Mouse (Mus musculus) layer of hippocampus, adult 11-12 months (tissue): ENCODE data around the gene Higd2a.
A peak's percentile ranks its signal among the peaks of the same experiment; 100 is the strongest.

Source experiments
- DNase-seq: peaks from one replicate; pipeline ENCODE4 v3.0.0; 2022; ENCODE audit warnings: low spot score

Higd2a gene

DNA sequence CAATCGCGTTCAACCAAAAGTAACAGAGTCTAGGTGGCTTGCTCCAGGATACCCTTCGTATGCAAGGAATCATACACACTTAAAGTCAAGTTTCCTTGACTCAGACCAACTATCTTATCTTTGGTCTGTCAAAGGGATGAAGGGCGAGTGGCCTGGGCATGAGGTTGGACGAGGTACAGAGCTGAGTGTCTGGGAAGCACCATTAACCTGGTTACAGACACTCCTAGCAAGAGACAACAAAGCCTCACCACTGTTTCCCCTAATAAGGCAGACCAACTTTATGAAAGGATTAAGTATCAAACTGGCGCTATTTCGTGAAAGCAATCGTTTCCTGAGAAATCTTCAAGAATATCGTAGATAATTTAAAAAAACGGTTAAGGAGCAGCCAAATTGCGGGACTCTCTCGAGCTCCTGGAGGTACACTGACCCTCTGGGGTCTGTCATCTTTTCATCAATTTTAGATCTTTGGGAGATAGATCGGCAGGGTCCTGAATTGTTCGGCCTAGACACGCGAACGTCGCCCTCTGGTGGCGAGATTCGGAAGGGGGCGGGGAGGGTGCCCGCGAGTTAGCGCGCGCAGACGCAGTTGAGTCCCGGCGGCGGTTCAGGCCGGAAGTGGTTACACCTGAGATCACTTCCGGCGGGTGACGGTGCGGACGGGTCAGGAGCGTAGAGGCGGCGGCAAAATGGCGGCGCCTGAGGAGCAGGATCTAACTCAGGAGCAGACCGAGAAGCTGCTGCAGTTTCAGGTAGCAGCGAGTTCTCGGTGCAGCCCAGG lies 31.3 kb downstream of the Higd2a start, which contains the start of gene Faf2:
Faf2 (plus strand) TSS at position 630 of the 778 bp plus-strand sequence.
- peak; percentile 99 for DNase-seq

DNA sequence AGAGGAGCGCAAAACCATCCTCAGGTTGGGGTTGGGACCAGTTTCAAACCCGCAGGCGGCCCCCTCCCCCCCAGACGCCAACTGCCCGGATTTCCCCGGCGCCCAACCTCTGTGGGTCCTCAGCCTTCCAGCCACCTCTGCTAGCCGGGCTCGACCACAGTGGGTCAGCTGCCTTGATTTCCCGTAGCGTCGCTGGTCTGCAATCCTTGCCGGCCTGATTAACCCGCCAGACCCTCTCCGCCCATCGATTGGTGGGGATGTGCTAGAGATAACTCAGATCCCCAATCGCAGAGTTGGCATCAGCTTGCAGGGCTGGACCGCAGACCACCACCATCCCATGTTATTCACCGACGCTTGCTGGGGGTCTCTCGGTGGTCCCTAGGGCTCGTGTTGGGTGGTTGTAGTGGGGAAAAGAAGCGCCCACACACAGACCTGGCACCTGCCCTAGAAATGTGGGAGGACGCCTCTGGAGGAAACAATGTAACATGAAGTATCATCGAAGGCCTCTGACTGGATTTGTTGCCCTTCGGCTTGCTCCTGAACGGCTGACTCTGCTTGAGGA lies 32.0 kb downstream of the Higd2a start:
- DNase-seq = no peak

DNA sequence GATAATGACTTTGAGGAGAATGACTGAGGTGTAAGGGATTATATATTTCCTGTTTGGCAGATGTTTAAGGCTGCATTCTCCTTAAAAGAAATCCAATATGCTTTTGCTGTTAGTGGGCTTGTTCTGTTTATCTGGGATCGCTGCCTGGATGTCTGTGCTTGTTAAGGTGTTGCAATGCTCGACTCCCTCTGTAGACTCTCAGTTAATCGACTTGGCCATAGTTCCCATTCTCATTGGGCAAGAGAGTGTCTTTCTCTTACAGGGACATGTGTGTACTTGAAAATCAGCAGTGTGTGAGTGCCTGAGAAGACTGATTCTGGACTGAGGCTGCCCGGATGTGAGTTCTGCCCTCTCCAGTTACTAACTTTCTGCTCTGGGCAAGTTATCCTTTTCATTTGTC lies 39.1 kb downstream of the Higd2a start:
- no peak for DNase-seq

DNA sequence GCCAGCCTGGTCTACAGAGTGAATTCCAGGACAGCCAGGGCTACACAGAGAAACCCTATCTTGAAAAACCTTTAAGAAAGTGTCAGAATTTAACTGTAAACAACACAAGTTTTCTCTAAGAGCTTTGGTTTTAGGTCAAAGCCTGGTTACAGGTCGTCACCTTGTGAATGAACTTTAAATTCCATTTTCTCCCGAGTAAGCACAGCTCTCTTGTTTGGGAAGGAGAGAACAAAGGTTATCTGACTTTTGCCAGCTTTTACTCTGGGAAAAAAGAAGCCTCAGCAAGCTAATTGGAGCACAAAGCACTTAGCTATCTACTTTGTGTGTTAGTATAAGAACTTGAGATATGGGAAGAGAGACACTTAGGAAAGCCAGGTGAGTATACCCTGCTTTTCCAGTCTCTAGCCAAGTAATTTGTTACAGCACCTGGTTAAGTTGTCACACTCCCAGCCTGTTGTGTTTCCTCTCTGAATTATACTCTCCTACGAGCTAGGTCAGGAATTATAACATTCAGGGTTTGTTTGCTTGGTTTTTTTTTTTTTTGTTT lies 42.8 kb downstream of the Higd2a start:
- DNase-seq = no peak

DNA sequence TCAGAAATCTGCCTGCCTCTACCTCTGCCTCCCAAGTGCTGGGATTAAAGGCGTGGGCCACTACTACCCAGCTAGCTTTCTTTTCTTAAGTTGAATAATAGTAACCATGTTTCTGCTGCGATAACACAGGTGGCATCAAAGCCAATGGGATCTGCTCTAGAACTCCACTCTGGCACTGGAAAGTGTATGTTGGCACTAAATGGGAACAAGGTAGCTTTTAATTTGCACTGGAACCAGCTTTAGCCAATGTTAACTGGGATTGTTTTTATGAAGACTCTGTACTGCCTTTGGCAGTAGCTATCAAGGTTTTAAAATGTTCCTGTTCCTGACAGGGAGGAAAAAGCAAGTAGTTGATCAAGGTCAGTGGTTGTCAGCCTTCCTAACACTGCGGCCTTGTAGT lies 45.0 kb downstream of the Higd2a start:
- no peak for DNase-seq
